Mouse (Mus musculus) small intestine, adult 2 months (tissue): Measurements from ENCODE around the gene Sec14l4. TPM values are rescaled to one million over a fixed set of nuclear protein-coding genes. Genes with fewer than 3 reads are reported as not detected.
"Not testable (repeated sequence)": the region's sequence is repeated elsewhere in the genome, so short reads cannot be mapped to it uniquely, and the experiment has no call there.

ENCODE experiments used
- H3K27ac ChIP-seq: fragments of 200-500 bp; 2 replicates; pipeline ENCODE4 v1.5.1; 2012; ENCODE audit warnings: low read depth, low read length, control low read depth, inconsistent platforms; ENCODE audit not compliant: insufficient read depth
- H3K27me3 ChIP-seq: fragments of 200-500 bp; 2 replicates; pipeline ENCODE4 v1.6.1; 2012; ENCODE audit warnings: mild to moderate bottlenecking, moderate library complexity, low read length, inconsistent platforms; ENCODE audit not compliant: control insufficient read depth, insufficient read depth
- H3K36me3 ChIP-seq: fragments of 200-500 bp; 2 replicates; pipeline ENCODE4 v1.6.1; 2012; ENCODE audit warnings: mild to moderate bottlenecking, low read length, control low read depth, inconsistent platforms; ENCODE audit not compliant: control insufficient read depth, insufficient read depth
- H3K4me1 ChIP-seq: fragments of 200-500 bp; 2 replicates; pipeline ENCODE4 v1.6.1; 2012; ENCODE audit warnings: low read length, inconsistent platforms, mixed read lengths; ENCODE audit not compliant: control insufficient read depth, insufficient read depth, insufficient read length
- H3K4me3 ChIP-seq: fragments of 200-500 bp; 2 replicates; pipeline ENCODE4 v1.5.1; 2012; ENCODE audit warnings: low read depth, mild to moderate bottlenecking, control low read depth, inconsistent platforms, low read length, moderate library complexity
- CTCF ChIP-seq: fragments of 200-500 bp; IDR thresholded peaks from 2 replicates; pipeline ENCODE4 v1.5.1; 2012; ENCODE audit warnings: low read depth, mild to moderate bottlenecking, control low read depth, inconsistent platforms, low read length, moderate library complexity, mixed read lengths; ENCODE audit not compliant: insufficient replicate concordance, insufficient read length; ENCODE audit errors: extremely low read depth
- POLR2A ChIP-seq: fragments of 200-500 bp; IDR thresholded peaks from 2 replicates; pipeline ENCODE4 v1.6.1; 2012; ENCODE audit warnings: low read depth, mild to moderate bottlenecking, control low read depth, inconsistent platforms, low read length, moderate library complexity
- WGBS: fragments of 180-500 bp; shearing (Covaris S2); methylation state at CpG from one replicate; pipeline ENCODE4 v1.1.7; 2018; 5-methylcytosine and 5-hydroxymethylcytosine counted together
- polyA plus RNA-seq: library from polyadenylated mRNA; depleted of rRNA; stranded (reverse); fragments of >200 nt; gene quantifications from 2 replicates; pipeline ENCODE4 v1.2.3, GENCODE M21; 2012

The Sec14l4 gene
- polyA plus RNA-seq, 1 experiment = 0.05 TPM

- peaks cover 5% of the 10 kb centered on the region; the same call in 1 of the 2 replicates for H3K4me1 ChIP-seq
- 59% methylated on average over 5 of the region's 5 CpGs for WGBS
- no peak overlapping the region for H3K4me3 ChIP-seq
- no peaks in the 10 kb centered on the region for H3K36me3 ChIP-seq
- no peak overlapping the region for H3K27ac ChIP-seq
- TF ChIP-seq POLR2A (no peak), CTCF (no peak)
- no peaks in the 10 kb centered on the region for H3K27me3 ChIP-seq
These were observed 25.9 kb upstream of the Sec14l4 start for GRCm38 (mm10) chr11:4005220-4005805.

GRCm38 (mm10) chr11:4006462-4006861, 24.8 kb upstream of the Sec14l4 start:
- Histone ChIP-seq H3K27ac (no peak overlapping the region), H3K4me3 (no peak overlapping the region), H3K4me1 (peaks cover 5% of the 10 kb centered on the region; the same call in 1 of the 2 replicates), H3K27me3 (no peaks in the 10 kb centered on the region), H3K36me3 (no peaks in the 10 kb centered on the region)
- 83% methylated on average over 3 of the region's 3 CpGs for WGBS
- no peak for TF ChIP-seq POLR2A
- TF ChIP-seq CTCF = no peak

- 61% methylated on average over 1 of the region's 1 CpGs for WGBS
These were observed 18.6 kb upstream of the Sec14l4 start for GRCm38 (mm10) chr11:4012616-4013015.

GRCm38 (mm10) chr11:4015796-4016195, 15.5 kb upstream of the Sec14l4 start:
- not testable (repeated sequence) for H3K27ac ChIP-seq, H3K27me3 ChIP-seq, H3K4me1 ChIP-seq, H3K4me3 ChIP-seq, H3K36me3 ChIP-seq
- 85% methylated on average over 14 of the region's 14 CpGs for WGBS

More at GRCm38 (mm10) chr11:4012616-4013015, 18.6 kb upstream of the Sec14l4 start:
- peaks cover 5% of the 10 kb centered on the region; the same call in 1 of the 2 replicates for H3K4me1 ChIP-seq
- no peaks in the 10 kb centered on the region for H3K36me3 ChIP-seq
- H3K27me3 ChIP-seq = no peaks in the 10 kb centered on the region
- no peak overlapping the region for H3K4me3 ChIP-seq
- H3K27ac ChIP-seq = no peak overlapping the region
- no peak for TF ChIP-seq POLR2A
- no peak for TF ChIP-seq CTCF

GRCm38 (mm10) chr11:4022111-4022510, 9.2 kb upstream of the Sec14l4 start:
- H3K4me3 ChIP-seq, H3K27me3 ChIP-seq, H3K27ac ChIP-seq, H3K4me1 ChIP-seq, H3K36me3 ChIP-seq: not testable (repeated sequence)
- WGBS = 73% methylated on average over 13 of the region's 13 CpGs

- no peaks in the 10 kb centered on the region for H3K27me3 ChIP-seq
- H3K27ac ChIP-seq = no peak overlapping the region
- 47% methylated on average over 2 of the region's 2 CpGs for WGBS
- H3K36me3 ChIP-seq = no peaks in the 10 kb centered on the region
- TF ChIP-seq POLR2A (no peak), CTCF (no peak)
- H3K4me1 ChIP-seq = no peaks in the 10 kb centered on the region
- no peak overlapping the region for H3K4me3 ChIP-seq
These were observed 7.9 kb upstream of the Sec14l4 start for GRCm38 (mm10) chr11:4023321-4023720.

GRCm38 (mm10) chr11:4027066-4027465, 4.2 kb upstream of the Sec14l4 start:
- H3K4me1 ChIP-seq = no peaks in the 10 kb centered on the region
- H3K27me3 ChIP-seq = no peaks in the 10 kb centered on the region
- no peak overlapping the region for H3K27ac ChIP-seq
- TF ChIP-seq POLR2A (no peak), CTCF (no peak)
- WGBS = 70% methylated on average over 8 of the region's 8 CpGs
- no peaks in the 10 kb centered on the region for H3K36me3 ChIP-seq
- no peak overlapping the region for H3K4me3 ChIP-seq
